Mouse (Mus musculus): ENCODE results near the gene Mnx1.

Gene Mnx1

GRCm38 (mm10) chr5:29478208-29479197, at the start of gene Mnx1:
Gene Mnx1 (minus strand): TSS chr5:29478470.
- DNase-seq (ENCODE audit: low spot score), result no peak

- DNase-seq (ENCODE audit: low spot score), result no peak
These were observed 38.2 kb upstream of the Mnx1 start for GRCm38 (mm10) chr5:29516432-29516831.

GRCm38 (mm10) chr5:29515888-29516287, 37.6 kb upstream of the Mnx1 start:
- DNase-seq (ENCODE audit: low spot score), result no peak

- no peak for DNase-seq (ENCODE audit: low spot score)
These were observed 28.7 kb upstream of the Mnx1 start for GRCm38 (mm10) chr5:29507013-29507412.

- no peak for DNase-seq (ENCODE audit: low spot score)
These were observed 9.1 kb upstream of the Mnx1 start for GRCm38 (mm10) chr5:29487321-29487720.

GRCm38 (mm10) chr5:29485941-29486320, 7.7 kb upstream of the Mnx1 start:
- no peak for DNase-seq (ENCODE audit: low spot score)

- DNase-seq (ENCODE audit: low spot score), result no peak
These were observed 7.0 kb upstream of the Mnx1 start for GRCm38 (mm10) chr5:29484965-29485940.

GRCm38 (mm10) chr5:29483801-29484200, 5.5 kb upstream of the Mnx1 start:
- DNase-seq (ENCODE audit: low spot score), result no peak

GRCm38 (mm10) chr5:29479198-29479593, 926 bp upstream of the Mnx1 start:
- peak; percentile 31 for DNase-seq (ENCODE audit: low spot score)

GRCm38 (mm10) chr5:29477474-29478207, 629 bp downstream of the Mnx1 start:
- DNase-seq (ENCODE audit: low spot score), result no peak

- DNase-seq (ENCODE audit: low spot score), result no peak
These were observed 2.2 kb downstream of the Mnx1 start for GRCm38 (mm10) chr5:29476021-29476420.

GRCm38 (mm10) chr5:29475556-29475955, 2.7 kb downstream of the Mnx1 start:
- no peak for DNase-seq (ENCODE audit: low spot score)

GRCm38 (mm10) chr5:29475041-29475440, 3.2 kb downstream of the Mnx1 start:
- no peak for DNase-seq (ENCODE audit: low spot score)

- no peak for DNase-seq (ENCODE audit: low spot score)
These were observed 3.9 kb downstream of the Mnx1 start for GRCm38 (mm10) chr5:29474246-29474960.

- DNase-seq (ENCODE audit: low spot score), result no peak
These were observed 4.6 kb downstream of the Mnx1 start for GRCm38 (mm10) chr5:29473551-29474245.

- no peak for DNase-seq (ENCODE audit: low spot score)
These were observed 6.2 kb downstream of the Mnx1 start for GRCm38 (mm10) chr5:29471855-29472665.

GRCm38 (mm10) chr5:29471396-29471795, 6.9 kb downstream of the Mnx1 start:
- no peak for DNase-seq (ENCODE audit: low spot score)

- DNase-seq (ENCODE audit: low spot score), result no peak
These were observed 7.3 kb downstream of the Mnx1 start for GRCm38 (mm10) chr5:29470851-29471394.

GRCm38 (mm10) chr5:29470271-29470670, 8.0 kb downstream of the Mnx1 start:
- no peak for DNase-seq (ENCODE audit: low spot score)

Measured in ovary, adult 18-20 months (tissue).